Mouse (Mus musculus): ENCODE data around the gene Wrap73.

The Wrap73 gene

DNA sequence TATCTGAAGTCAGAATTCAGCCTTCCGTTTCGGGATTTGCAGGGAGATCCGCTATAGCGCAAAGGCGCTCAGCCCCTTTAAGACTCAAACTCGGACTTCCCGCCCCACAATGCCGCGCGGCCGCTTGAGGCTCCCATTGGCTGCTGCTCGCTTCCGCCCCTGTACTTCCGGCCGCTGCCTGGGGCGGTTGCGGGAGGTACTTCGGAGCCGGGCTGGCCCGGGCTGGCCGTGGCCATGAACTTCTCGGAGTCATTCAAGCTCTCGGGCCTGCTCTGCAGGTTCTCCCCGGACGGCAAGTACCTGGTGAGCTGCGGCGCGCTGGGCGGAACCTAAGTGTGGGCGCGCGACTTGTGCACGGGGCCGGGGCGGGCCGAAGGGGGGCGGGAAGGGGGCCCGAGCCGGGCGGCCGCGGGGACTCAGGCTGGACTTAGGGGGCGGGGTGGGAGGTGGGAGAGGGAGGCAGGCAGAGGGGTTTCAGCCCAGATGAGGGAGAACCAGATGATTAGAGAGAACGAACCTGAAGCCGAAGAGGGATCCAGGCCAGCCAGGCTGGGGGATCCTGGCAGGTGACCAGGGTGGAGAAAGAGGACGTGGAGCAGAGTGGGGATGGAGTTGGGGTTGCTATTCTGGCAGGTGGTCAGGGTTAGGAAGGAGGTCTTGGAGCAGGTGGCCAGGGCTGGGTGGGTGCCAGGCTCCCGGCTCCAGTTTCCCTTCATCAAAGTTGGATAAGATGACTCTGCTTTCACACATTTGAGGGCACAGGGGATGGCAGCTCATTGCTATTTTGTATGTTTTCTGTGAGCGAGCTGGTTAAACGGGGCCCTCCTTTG is at the start of gene Wrap73:
Gene Wrap73 (plus strand): TSS at position 162 of the 830 bp plus-strand sequence.
- DNase-seq = peak; percentile 89

DNA sequence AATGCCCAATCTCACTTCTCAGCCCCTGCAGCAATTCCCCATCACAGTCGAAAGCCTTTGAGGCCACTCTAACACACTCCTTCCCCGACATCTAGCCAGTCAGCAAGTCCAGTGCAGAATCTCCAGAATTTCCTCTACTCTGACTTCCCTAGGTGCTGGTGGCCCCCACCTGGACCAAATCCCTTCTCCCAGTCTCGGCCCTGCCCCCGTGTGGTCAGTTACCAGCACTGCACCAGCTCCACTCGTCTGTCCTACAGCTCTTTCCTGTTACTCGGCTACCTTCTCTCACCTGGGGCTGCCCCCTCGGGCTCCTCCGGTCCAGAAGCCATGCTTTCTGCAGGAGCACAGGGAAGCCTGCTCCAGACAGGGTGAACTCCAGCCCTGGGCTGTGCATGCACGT is 49.0 kb upstream of the Wrap73 start:
- DNase-seq = peak; percentile 64

DNA sequence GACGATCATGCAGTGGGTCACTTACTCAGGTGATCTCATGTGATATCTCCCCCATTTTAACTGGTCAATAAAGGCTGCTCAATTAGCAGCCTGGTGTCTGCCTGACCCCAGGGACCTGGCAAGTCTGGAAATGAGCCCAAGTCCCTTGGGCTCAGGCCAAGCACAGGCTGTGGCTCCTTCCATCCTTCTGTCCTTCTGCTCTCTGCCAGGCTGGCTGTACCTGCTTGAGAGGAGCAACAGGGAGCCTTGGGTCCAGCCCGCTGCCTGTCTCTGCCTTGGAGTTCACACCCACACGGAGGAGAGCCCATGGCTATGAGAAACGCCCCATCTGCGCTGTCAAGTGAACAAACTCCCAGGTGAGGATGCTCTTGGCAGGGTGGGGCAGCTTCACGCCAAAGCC is 46.1 kb upstream of the Wrap73 start:
- DNase-seq = no peak

DNA sequence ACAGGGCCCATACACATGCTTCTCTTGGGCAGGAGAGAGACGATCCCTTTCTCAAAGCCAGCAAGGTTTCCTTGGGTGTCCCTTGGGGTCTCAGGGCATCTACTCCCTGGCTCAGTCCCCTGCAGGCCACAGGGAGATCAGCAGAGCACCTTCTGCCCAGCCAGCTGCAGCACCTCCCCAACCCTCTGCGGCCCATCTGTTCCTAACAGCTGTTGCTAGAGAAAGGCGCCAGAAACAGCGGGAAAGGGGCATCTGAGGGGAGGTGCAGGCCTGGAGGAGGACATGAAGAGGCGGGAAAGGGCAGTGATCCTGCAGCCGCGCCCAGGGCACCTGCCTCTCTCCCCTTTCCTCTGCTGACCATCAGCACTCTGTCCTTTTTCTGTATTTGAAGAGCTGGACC is 42.8 kb upstream of the Wrap73 start:
- DNase-seq = no peak

DNA sequence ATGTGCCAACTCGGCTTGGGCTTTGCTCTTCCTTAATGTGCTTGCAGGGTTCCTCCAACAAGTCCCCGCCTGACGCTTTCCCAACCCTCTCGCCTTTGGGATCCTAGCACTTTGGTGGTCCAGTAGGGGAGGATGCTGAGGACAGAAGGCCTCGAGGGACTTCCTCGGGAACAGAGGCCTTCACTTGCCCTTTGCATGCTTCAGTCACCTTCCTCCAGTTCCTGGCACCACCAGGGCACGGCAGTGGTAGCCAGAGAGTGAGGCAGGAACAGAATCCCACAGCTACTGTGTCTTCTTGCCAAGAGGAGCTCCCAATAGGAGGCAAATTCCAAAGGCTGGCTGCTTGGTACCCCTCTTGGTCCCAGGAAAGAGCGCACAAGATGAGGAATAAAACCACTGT is 38.8 kb upstream of the Wrap73 start:
- DNase-seq = no peak

DNA sequence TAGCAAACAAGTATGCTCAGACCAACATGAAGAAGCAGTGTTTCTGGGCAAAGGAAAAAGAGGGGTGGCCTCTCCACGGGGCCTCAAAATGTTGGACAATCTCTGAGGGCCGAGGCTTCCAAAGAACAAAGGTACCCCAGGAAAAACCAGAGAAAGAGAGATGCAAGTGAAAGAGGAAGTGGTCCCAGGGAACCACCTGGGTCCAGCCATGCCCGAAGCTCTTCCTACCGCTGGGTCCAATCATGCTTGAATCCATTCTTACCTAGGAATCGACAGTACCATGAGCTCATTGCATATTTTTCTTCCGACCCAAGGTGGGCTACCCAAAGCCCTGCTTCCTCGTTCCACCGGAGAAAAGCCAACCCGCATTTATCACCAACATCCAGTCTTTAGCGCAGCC is 38.3 kb upstream of the Wrap73 start:
- no peak for DNase-seq

DNA sequence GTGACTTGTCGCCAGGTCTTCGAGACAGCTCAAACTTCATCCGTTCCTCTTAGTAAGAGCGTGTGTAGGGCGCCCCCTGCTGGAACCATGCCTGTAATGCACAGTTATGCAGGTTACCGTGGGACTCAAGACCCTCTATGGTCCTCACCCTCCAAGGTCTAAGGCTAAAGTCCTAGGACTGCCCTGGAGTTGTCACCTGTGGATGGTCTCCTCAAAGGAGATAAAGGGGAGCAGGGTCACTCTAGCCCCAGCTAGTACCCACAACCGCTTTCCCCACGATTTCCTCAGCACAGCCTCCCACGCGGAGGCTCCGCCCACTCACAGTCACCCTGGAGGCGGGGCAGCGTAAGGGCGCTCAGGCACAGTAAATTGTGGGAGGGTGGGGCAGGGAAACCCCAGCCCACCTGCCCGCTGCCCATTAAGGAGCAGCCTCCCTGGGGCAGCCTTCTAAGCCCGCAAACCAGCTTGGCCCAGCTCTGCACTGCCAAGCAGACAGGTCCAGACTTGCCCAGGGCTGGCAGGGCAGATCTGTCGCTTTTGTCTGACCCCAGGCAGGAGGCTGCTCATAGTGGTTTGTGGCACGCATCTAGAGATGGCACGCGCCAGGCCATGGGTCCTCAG is 36.7 kb upstream of the Wrap73 start:
- DNase-seq = peak; percentile 78

DNA sequence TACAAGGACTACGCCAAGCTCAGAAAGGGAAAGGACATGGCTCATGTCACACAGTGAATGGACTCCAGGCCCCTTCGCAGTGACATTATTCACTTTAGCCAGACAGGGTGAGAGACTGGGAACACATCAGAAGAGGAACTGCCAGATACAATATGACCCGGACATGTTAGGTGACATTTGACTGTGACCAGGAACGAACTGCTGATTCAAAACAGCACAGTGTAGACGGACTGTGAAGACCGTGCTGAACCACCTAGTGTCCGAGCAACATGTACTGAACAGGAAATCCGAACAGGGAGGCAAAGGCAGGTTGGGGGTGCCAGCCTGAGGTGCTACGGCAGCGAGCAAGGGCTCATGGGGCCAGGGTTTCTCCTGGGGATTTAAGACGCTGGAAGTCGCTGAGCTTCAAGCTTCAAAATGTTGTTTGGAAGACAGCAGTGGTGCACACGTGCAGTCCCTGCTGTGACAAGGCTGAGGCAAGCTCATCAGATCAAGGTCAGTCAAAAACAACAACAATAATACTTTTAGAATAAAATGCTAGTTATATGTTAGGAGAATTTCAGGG is 35.6 kb upstream of the Wrap73 start:
- no peak for DNase-seq

DNA sequence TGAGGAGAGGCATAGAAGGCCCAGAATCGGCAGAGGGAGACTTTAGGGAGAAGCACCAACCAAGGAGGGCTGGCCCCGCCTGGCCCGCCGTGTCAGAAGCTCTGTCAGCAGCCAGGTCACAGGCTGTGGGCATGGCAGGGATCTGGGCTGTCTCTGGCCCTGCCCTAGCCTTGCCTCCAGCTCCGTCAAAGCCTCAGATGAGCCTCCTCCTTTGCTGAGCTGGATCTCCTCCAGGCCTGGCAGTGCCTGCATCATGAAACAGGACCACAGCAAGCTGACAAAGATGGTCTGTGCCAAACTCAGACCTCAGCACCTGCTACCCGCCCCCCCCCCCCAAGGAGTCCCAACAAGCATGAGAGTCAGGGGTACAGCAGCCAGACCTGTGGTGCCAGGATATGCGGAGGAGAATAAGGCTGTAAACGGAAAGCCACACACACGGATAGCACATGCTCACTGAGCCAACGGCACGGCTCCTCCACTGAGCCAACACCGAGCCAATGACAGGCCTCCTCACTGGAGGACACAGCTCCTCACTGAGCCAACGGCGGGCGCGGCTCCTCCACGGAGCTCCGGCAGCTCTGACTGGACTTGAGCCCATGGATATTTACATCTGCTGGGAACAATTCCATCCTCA is 32.8 kb upstream of the Wrap73 start:
- DNase-seq = no peak

DNA sequence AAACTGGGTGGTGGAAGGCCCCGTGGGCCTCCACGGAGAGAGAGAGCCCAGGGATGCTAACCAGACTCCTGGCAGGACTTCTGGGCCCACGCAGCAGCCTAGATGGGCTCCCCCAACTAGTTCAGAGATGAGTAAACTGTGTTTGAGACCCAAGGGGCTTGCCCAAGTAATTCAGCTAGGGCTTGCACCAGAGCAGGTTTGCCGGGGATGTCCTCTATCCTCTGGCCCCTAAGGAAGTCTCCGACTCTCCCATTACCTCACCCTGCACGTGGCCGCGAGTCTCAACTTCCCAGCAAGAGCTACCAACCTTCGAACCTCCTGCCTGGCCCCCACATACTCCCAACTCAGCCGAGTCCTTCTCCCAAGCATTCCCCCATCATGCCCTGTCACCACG is 32.3 kb upstream of the Wrap73 start:
- no peak for DNase-seq

DNA sequence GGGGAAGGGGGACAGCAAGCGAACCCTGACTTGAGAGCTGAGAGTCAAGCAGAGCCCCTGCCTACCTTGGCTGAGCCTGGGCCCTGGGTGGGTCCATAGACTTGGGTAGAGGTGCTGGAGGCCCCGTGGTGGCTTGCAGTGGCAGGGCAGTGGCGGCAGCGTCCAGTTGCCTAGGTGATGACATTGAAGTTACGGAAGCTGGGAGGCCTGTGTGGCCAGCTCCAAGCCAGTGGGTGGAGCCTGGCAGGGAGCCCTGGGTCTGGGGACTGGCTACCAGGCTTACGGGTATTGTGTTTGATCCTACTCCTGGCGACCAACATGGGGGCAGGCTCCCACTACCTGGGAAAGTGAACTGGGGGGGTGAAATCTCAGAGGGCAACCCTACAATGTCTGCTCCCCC is 25.8 kb upstream of the Wrap73 start:
- no peak for DNase-seq

DNA sequence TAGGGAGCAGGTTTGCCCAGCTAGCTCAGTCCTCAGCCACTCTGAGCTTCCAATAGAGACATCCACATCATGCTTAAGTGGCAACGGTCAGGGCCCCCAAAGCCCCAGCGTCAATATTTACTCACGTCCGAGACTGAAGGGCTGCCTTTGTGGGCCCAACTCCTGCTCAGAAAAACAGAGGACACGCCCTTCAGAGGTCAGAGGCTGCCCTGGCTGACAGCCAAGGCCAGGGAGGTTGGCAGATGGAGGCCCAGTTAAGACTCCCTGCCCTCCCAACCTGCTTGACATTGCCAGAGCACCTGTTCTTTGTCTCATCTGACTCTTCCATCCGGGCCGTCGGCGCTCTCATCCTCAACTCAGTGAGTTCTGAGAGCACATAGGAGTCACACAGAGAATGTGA is 23.4 kb upstream of the Wrap73 start:
- no peak for DNase-seq

DNA sequence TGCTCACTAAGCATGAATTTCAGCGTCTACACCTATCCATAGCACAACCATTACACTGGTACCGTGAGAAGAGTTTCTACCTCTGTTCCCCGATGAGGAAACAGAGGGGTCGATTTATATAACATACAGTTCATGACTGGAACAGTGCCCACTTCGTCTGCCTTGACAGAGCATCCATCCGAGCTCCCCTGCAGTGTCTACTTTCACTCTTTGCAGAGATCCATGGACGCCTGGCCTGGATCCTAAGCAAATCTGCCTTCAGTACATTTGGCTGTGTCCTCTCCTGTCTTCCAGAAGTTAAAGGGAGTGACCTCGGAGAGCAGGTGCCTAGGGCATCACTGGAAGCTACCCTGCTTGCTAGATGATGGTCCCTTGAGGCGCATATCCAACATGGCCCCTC is 23.0 kb upstream of the Wrap73 start:
- no peak for DNase-seq

DNA sequence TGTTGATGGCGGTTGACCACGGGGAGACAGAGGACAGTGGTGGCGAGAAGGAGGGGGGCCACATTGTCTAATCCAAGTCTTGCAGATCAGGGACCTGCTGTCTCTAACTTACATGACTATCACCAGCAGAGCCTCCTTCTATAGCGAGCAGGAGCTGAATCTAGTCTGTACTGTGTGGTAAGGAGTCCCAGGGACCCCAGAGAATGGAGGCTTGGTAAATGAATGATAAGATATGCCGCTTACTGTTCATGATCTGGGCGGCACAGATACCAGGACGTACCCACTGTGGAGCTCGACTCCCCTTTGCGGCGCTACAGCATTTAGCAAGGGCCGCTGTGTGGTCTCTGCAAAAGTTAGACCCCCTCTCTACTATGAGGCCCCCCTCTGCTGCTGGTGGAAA is 20.4 kb upstream of the Wrap73 start:
- no peak for DNase-seq

DNA sequence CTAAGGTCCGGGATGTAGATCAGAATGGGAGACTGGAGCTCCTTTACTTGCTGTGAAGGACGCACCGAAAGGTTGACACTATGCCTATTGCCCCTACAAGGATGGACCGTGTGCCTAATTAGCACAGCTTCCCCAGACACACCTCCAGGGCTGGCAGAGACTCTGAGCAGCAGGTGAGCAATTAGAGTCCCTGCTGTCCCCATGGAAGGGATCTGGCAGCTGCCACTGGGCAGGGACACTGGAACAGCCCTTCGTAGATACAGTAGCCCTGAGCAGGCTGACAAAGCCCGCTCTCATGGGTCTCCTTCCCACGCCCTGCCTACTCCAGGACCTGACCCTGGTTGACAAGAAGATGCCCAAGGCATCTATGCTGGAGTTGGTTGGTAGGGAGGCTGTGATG is 19.8 kb upstream of the Wrap73 start:
- no peak for DNase-seq

DNA sequence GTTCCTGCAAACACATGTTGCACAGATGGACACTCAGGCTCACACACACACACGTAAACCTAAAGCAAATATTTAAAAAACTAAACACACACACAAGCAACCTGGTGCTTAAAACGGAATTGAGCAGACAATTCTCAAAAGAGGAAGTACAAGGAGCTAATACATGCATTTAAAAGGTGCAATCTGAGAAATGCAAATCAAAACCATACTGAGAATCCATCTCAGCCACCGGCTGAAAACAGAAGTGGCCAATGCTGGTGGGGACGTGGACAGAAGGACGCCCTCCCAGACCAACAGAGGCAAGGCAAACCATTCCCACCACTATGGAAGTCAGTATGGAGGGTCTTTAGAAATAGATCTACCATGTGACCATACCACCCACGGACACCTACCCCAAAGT is 18.6 kb upstream of the Wrap73 start:
- DNase-seq = no peak

DNA sequence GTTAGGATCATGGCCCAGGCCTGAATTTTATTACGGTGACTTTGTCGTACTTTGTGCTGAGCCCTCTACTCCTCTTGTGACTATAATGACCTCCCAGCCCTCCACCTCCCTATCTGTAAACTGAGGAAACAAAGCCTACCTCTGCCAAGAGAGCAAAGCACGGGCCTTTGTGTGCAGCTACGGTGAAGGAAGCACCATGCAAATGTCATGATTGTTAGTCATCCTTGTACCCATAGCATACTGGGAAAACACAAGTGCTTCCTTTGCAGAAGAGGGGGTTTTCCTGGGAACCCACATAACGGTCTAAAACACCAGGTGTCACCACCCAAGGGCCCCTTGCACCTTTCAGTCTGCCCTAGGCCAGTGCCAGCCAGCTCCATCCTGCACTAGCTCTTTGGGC is 17.0 kb upstream of the Wrap73 start:
- DNase-seq = no peak

DNA sequence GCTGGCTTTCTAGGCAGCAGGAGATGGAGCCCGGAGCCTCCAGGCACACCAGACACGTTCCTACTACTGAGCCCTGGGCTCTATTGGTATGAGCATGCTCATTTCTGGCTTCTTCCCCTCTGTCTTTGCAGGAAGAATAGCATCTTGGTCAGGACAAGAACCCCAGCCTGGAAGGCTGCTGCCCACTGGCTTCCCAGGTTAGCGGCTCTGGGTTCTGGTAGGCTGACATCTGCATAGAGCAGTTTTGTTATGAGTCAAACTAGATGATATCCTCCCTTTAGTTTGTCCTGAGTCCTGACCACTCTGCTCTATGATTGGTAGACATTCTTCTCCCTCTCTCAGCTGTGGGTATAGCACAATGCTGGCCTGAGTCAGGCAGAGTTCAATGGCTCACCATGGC is 14.9 kb upstream of the Wrap73 start:
- DNase-seq = no peak

DNA sequence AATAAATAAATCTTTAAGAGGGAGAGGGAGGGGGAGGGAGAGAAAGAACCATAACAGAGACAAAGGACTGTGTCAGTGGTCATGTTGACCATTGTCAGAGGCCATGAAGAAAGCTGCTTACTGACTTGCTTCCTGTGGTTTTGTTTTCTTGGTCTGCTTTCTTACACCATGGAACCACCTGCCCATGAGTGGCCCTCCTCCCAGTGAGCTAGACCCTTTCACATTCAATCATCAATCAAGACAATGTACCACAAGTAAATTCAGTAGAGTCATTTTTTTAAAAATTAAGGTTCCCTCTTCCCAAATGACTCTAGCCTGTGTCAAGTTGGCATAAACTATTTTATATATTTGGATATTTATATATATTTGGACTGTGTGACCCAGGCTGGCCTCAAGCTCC is 12.2 kb upstream of the Wrap73 start:
- DNase-seq = no peak

DNA sequence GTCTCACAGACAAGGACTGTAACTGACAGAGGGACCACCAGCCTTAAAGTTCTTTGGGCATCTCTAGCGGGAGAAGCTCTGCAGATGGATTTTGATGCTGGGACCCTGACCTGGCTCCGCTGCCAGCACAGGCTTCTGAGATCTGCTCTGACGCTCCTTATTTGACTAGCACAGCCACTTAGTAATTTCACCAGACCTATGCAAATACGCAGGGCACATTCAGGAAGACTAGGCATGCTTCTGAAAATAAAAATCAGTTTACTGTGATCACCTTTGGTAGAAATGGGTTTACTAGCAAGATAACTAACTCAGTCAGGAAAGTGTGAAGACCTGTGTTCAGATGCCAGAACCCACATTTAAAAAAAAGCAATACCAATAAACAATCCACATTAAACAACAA is 10.3 kb upstream of the Wrap73 start:
- no peak for DNase-seq

DNA sequence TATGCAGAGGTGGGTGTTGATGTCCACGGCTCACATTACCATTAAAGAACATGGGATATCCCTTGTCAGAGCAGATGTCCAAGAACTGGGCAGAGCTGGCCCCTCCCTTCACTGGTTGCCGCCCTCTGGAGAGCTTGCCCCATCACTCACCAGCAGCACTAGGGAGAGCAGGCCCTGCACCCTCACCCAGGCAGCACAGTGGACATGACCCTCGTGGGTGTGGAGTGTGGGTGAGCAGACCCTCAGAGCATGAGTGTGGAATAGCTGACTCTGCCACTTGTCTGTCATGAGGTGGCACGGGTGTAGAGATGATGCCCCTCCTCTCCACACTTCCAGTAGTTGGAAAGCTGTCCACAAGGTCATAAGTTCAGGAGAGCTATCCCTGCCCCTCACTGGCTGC is 7.4 kb upstream of the Wrap73 start:
- DNase-seq = no peak

DNA sequence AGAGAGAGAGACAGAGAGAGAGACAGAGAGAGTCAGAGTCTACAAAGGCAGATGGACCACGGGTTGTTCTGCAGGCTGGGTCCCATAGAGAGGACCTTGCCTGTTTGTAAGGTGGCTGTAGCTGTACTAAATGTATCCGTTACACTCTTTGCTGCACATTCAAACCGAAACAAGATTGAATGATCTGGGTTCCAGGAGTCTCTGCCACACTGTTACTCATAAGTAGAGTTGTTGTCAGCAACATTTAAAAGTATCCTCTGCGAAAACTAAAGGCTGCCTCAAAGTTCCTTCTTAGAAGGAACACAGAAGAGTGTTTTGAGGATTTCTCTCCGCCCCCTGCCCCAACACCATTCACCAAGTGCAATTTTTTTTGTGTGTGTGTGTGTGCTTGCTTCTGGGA is 5.0 kb upstream of the Wrap73 start:
- DNase-seq = no peak

DNA sequence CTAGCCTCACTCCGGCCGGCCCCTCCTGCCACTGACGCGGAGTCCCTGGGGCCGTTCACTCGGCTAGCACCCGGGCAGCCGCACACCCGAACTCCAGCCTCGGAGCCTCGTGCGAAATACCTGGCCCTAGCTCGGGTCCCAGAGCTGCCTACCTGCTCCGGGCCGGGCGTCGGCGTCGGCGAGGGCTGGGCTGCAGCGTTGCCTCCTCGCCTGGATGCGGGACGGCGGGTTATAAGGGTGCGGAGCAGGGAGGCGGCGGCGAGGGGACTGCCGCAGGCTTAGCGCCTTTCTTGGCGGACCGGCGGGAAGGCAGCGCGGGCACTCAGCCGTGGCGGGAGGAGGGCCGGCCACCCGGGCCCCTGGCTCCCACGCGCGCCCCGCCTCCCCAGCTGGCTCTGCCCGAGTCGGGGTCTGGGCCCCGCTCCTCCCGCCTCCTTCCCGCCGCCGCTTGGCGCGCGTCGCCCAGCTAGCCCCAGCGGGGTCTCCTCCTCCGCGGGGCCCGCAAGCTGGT is 2.4 kb upstream of the Wrap73 start:
- DNase-seq = no peak

DNA sequence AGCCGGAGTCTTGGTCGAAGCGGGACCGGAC is 2.2 kb upstream of the Wrap73 start, which contains the start of gene Trp73:
Gene Trp73 (minus strand): TSS at position 27 of the 31 bp plus-strand sequence.
- DNase-seq = no peak
